Mouse (Mus musculus) R1 (cell line): ENCODE data around the gene S100a8.

Experiments
- DNase-seq: peaks from one replicate; pipeline ENCODE4 v3.0.0-alpha.2; 2018; ENCODE audit warnings: low read depth, low spot score

Gene S100a8

DNA sequence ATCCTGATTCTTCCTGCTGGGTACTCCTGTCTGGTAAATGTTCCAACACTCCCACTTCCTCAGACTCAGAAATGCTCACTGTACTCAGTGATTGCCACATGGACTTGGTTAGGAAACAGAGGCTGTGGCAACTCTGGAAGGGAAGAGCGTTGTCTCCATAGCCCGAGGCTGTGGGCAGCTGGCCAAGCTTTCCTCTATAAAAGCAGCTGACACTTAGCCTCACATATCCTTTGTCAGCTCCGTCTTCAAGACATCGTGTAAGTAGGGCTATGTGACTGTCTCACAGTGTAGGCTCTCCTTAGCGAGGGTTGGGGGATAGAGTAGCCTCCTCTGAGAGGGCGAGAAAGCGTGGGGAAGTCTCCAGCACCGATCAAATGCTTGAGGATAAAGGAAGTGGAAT lies at the start of gene S100a8:
Gene S100a8 (plus strand): TSS at position 133 of the 400 bp plus-strand sequence.
- no peak for DNase-seq

DNA sequence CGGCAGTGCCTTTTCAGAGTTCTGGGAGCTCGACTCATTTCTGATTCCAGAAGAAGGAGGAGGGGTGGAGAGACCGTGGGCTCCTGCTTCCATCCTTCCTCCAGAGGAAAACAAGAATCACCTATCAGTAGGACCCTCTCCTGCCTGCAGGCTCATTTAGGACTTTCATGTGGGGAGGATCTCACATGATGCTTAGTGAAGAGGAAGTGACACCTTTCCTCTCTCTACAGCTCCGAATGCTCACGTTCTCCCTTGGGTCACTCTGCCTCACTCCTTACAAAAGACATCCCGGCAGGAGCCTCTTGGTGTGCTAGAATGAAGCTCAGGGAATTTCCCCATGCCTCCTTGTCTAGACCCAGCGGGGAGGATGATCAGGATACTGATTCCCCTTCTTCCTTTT lies 47.2 kb upstream of the S100a8 start:
- no peak for DNase-seq

DNA sequence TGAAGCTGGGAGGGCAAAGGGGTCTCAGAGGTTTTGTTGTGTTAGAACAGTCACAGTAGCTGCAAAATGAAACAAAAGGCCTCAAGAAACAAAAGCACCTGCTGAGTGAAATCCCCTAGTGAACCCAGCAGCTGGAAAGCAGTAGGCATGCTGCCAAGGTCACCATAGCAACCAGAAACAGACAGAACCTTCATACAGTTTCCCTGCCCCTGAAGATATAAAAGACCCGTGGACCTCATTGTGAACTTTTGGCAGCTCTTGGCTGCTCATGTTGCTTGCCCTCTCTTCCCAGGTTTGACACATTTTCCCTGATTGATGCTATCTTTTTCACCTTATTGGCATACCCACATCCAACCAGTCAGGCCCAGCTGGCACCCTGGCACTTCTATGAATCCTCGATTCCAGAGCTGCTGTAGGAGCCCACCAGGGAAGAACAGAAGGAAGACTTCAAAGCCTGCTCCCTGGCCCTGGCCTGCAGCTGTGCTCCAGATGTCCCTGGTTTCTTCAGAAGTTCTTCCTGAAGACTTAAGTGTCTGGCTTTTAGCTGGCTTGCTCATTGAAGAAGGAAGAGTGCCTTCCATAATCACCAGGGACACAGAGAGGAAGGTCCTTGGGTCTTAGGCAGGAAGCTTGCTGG lies 45.2 kb upstream of the S100a8 start:
- DNase-seq = peak; percentile 70

DNA sequence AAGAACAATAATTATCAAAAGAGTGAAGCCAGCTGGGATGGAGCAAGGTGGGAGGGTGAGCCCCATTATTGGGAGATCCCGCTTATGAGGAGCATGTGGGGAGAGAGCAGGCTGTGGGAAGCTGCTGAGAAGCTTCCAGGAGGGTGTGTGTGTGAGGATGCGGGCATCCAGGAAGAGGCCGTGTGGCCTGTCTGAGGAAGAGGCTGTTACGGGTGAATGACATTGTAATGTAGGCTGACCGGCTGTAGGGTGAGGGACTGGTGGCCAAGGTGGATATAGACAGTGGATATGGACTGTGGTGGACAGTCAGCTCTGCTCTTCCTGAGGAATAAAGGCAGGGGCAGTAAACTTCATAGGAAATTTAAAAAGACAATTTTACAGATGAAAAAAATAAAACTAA lies 43.3 kb upstream of the S100a8 start:
- no peak for DNase-seq

DNA sequence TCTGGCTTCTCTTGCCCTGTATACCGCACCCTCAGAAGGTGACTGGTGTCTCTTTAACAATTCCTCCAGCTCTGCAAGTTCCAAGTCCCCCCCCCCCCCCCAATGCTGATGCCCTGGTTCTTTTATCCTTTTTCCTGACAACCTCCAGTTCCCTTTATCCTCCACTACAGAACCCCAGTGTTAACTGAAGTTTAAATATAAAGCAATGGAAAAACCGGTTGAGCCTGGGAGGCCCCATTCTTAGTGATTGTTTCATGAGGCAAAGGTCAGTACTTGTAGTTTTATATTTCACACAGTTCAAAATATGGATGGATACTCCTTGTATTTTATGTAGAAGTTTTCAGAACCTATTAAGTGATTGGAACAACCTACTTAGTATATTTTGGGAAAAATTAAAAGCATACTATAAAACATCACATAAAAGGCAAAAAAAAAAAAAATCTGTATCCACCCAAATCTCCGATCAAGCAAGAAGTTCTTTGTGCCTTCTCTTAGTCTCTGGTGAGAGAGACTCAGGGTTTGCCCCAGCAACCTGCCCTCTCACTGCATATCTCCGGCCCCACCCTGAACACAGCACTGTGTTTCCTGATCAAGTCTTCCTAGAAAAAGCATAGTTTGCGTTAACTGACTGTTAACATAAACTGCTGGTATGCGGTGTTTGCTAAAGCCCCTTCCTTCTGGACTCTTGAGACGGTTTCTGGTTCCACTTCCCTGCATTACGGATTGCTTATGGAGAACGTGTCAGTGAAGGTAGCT lies 42.3 kb upstream of the S100a8 start:
- DNase-seq = no peak

DNA sequence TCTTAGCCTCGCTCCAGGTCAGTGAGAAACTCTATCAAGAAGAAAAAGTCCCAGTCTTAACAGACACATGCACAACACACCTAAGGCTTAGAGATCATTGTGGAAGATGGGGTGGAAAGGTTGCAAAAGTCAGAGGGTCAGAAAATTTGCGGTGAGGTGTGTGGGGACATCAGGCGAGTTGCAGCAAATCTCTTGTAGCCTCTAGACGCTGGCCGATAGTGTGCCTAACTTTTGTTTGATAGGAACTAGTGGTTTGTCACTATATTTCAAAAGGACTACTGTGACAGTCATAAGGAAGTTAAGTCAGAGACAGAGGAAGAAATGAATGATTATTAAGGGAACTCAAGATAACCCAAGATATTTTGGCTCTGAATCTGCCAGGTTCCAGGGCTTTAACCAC lies 41.4 kb upstream of the S100a8 start:
- no peak for DNase-seq

DNA sequence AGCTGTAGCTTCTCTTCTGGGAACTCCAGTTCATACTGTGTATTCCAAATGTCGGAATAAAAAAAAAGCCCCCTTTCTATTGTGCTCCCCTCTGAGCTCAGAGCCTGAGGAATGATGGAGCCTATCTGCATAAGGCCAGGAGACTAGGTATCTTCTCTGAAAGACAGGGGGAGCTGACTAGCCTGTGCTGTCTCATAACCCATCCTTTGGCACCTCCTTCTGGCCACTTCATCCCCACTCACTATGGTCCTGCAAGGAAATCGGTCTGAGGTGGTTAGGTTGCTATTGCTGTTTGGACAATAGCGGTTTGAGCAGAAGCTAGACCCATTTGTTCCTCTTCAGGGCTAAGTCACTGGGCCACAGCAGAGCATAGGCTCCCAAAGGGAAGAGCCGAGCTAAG lies 41.0 kb upstream of the S100a8 start:
- no peak for DNase-seq

DNA sequence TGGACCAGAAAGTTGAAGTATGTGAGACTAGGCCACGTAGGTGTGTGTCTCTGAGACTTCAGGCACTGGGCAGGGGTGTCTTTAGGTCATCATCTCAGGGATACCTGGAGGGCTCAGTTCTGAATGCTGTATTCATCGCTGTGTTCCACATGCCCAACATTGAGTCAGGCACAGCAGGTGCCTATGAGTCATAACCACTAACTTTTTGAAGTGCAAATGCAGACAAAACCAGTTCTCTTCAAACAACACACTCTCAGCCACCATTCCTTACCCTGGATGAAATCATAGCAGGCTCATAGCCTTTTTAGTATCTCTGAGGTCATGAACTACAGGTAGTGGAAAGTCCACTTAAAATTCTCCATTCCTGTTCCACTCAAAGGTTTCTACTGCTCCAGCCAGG lies 39.5 kb upstream of the S100a8 start:
- DNase-seq = peak; percentile 34

DNA sequence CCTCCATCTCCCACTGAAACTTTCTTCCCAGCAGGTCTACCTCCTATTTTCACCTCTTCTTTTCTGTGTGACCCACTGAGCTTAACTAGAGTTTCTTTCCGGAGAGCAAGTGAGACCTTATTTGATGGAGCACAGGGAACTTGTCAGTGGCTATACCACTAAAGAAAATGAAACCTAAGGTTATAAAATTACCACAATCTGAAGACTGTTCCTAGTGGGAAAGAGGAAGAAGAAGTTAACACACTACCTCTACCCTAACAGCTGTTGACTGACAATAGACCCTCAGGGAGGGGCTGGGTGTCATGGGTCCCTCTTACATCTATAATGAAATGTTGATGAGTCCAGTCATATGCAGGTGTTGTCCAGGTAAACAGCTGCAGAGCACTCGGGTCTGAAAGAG lies 36.8 kb upstream of the S100a8 start:
- DNase-seq = no peak

DNA sequence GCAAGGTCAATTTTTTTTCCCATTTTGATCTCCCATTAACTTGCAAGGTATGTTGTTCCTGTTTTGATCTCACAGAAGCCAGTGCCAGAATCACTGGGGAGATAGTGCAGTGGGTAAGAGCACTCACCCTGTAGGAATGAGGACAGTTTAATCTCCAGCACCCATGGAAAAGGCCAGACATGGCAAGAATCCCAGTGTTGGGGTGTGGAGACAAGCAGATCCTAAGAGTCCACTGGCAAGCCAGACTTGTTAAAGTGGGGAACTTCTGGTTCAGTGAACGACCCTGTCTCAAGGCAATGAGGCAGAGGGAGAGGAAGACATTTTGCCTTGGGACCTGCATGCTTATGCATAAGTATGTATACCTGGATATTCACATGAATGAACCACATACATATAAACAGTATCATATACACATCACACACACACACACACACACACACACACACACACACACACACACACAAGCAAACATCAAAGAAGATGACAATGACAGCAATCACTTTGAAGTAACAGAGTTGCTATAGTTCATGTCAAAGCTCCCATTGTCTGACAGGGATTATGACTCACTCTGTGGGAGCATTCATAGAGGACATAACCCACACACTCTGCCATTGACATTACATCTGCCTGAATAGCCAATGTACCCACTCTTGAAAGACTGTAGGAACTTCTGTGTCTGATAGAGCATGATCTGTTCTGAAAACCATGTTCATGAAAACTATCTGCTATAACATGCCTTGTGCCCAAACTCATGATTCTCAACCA lies 30.1 kb upstream of the S100a8 start:
- no peak for DNase-seq

DNA sequence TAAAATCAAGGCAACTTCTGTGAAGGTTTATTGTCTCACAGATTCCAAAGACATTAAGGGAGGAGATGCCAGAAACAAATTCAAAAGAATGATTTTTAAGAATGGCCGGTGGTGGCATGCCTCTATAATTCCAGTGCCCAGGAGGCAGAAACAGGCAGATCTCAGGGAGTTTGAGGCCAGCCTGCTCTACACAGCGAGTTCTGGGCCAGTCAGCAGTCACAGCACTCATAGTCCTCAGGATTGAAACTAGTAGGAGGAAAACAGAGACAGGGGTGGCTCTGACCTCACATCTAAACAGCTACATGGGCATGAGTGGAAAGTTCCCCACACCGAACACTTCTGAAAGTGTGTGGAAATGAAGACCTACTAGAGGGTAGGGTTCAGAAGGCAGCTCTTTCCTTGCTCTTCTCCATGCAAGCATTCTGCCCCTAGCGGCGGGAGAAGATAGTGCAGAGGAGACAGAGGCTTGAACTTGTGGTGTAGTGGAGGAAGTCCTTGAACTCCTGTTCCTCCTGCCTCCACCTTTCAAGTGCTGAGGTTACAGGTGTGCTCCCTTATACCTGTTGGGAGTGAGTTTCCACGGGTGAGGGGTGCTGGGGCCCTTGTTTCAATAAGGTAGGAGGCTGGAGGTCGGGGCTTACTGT lies 29.1 kb upstream of the S100a8 start:
- DNase-seq = peak; percentile 76

DNA sequence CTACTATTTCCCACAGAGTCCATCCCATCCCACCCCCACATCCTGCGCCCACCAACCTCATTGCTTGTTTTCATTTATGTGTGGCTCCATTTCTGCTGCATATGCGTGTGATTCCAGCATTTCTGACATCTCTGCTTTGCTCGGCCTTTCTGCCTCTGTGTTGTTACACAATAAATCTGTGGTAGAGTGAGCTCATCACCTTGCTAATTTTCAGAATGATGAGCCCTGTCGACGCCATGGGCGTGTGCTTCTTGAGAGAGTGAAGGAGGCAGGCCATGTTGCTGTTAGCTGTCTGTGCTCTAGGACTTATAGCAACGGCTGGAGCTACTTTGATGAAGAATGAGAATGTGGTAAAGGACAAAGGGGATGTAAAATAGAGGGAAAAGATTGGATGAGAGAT lies 27.8 kb upstream of the S100a8 start:
- DNase-seq = no peak

DNA sequence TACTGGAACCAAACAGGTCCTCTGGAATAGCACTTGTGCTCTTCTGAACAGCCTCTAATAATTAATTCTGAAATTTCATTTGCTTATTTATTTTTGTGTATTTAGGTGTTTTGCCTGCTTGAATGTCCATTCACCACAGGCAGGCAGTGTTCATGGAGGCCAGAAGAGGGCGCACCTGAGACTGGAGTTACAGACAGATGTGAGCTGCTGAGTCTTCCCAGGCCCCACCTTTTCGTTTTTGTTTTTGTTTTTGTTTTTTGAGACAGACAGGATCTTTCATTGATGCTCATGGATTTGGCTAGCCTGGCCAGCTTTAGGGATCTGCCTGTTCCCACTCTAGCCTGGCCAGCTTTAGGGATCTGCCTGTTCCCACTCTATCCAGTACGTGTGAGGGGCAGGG lies 24.6 kb upstream of the S100a8 start:
- peak; percentile 57 for DNase-seq

DNA sequence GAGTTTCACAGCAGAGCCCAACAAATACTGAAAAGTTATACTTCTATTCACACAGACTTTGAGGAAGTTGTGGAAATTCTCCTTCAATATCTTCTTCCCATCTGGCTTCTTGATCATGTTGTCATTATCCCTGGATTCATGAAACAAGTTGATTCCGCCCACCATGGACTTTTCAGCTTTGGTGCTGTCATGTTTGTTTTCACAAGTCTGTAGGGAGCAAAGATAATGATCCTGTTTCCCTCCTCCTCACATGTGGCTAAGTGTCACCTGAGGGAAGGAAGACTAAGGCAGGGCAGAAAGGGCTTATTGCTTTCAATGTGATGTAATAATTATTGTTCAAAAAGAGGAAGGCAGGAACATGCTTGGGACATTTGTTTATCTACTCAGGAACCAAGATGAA lies 21.5 kb upstream of the S100a8 start:
- no peak for DNase-seq

DNA sequence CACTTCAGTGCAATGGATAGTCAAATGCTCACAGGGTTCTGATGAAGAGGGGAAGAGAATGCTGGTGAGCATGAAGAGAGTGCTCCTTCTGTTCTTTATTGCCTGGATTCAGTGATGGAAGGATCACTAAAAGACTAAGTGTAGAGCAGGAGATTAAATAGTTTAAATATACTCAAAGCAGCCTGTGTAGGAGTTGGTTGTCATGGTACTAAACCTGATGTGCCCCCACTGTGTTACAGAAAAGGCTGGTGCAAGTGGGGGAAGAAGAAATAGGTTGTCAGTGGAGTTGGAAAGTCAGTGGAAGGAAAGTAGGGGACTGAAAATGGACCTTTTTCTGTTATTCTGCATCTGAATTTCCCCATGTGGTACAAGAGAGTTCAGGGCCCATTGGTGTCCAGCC lies 19.8 kb upstream of the S100a8 start:
- DNase-seq = no peak

DNA sequence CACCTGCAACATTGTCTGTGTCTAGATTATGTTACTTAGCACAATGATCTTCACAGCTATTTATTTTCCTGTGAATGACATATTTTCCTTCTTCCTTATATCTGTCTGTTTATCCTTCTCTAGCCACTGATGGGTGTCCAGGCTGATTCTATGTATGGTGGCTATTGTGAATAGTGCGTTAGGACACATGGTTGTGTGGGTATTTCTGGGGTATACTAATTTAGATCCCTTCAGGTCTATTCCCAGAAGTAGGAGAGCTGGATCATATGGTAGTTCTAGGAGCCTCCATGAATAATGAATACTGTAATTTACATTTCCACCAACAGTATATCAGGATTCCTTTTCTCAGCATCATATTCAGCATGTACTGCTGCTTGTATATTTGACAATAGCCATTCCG lies 18.9 kb upstream of the S100a8 start:
- DNase-seq = no peak

DNA sequence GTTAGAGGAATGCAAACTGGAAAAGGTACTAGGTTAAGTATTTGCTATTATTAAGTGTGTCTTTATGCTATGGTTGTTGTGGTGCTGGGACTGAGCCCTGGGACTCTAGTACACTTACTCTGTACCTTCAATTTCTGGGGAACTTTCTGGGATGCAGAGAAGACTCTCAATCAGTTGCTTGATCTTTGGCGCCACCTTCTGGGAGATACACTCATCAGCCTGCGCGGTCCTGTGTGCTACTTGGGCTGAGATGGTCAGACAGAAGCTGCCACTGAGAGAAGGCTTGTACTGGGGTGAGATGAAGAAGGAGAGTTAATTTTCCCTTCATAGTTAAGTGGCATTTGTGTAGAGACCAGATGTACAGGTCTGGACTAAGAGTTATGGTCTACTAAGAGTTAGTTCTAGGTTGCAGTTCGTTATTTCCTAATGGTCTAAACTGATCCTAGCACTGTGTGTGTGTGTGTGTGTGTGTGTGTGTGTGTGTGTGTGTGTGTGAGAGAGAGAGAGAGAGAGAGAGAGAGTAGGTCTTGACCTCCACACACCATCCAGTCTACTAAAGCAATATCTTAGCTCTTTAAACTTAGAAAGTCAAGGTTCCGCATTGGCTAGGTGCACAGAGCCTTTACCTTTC lies 15.8 kb upstream of the S100a8 start:
- peak; percentile 70 for DNase-seq

DNA sequence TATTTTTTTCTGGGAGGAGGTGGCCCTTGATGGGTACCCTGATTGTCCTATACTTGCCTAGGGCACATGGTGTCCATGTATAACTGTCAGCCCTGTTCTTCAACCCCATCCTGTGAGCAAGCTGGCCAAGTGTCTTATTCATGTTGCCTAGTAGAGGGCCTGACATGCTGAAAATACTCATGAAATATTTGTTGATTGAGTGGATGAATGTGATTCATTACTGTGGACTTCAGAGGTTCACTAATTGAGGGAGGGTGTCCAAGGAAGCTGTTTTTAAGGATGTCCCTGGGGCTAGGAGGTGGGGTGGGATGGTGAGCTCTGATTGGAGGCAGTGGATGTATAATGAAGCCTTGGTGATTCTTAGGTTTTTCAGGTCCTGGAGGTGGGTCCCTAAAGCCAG lies 15.1 kb upstream of the S100a8 start, which contains the start of gene S100a7a:
Gene S100a7a (plus strand): TSS at position 301 of the 400 bp plus-strand sequence.
- no peak for DNase-seq

DNA sequence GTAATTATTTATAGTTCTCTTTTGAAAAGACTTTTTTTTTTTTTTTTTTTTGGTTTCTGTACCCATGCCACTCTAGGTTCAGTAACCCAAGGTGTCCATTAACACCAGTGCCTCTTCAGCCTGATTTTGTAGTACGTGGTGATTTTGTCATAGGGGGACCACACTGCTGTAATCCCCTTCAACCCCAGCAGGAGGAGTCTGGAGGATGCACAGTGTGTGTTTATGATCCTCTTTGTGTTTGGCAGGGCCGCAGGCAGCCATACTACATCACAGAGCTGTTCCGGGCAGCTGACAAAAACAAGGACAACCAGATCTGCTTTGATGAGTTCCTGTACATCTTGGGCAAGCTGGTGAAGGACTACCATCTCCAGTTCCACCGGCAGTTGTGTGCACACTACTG lies 11.4 kb upstream of the S100a8 start:
- DNase-seq = peak; percentile 50

DNA sequence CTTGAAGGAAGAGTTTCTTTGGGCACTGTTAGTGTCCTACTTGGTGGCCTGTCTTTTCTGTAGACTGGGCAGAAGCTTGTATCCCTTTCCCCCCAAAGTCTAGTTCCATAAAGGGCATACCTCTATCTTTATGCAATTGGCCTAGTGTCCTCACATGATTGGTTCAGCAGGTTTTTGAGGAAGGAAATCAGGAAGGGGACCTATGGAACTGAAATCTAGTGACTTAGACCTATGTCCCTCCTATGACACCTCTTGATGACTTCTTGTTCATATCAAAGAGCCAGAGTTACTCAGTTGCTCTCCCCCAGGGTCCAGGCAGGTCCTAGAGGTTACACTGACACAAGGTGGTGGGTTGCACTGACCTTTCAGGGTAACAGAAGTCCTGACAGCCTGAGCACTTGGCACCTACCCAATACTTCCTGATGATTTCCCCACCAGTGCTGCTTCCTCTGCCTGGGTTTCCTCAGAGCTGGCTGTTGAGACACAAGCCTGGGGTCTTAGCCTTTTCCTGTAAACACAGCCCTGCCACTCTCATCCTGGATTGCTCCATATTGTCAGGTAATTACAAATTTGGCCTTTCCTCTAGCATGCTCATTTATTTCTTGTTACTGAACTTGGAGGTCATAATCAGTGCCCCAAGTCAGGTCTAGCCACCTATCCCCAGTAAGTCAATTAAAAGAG lies 9.3 kb upstream of the S100a8 start:
- DNase-seq = no peak

DNA sequence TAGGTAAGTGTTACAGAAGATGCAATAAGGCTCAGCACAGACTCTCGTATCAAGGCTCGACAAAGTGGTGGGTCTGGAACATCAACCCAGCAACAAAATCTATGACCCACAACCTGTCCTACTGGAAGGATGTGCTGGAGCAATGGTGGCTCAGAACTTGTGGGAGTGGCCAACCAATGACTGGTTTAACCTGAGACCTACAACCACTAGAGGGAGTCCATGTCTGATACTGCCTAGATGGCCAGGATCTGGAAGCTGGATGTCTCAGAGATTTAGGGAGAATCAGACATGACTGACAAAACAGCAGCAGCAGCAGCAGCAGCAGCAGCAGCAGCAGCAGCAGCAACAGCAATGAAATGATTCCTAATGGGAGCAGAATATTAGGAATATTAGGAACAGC lies 4.6 kb upstream of the S100a8 start:
- DNase-seq = peak; percentile 71
